Mouse (Mus musculus): ENCODE measurements around the gene Mfrp. TPM values are rescaled to one million over a fixed set of nuclear protein-coding genes. Genes with fewer than 3 reads are reported as not detected.

Gene Mfrp
- total RNA-seq, 1 experiment from 2014 or later = not detected

DNA sequence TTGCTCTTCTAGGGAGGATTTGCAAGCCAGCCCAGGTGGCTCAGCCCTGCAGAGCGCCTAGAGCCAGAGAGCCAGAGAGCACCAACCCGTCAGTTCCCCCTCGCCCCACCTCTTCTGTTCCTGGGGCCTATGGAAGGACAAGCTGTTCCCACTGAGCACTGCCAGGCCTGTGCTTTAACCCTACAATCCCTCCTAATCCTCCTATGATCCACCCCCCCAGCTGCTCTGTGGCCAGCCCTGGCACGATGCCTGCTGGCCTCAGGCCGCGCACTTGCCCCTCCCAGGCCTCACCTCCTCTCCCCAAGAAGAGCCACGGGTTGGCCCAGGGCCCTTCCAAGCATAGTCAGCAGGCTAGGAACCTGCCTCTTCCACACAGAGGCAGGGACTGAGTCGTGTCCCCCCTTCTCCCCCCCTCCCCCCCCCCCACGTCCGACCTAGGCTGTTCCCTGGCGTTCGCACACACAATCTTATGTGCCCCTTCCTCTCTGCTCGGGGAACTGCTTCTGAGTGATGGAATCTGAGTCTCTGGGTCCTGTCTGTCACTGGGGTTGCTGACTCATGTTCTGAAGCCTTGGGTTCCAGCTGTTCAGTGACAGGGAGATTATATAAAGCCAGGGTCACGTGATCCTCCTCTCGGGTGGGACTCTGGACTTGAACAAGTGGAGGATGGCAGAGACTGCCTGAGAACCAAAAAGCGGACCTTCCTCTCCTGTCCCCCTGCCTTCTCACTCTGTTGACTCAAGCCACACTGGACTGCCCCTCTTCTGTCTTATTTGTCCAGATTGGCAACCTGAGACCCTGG, 22.4 kb upstream of the Mfrp start:
- DNase-seq = peak; percentile 92

- no peak for DNase-seq
Observed at GRCm38 (mm10) chr9:44079997-44080780, 21.3 kb upstream of the Mfrp start.

GRCm38 (mm10) chr9:44080953-44081352, 20.6 kb upstream of the Mfrp start:
- no peak for DNase-seq

DNA sequence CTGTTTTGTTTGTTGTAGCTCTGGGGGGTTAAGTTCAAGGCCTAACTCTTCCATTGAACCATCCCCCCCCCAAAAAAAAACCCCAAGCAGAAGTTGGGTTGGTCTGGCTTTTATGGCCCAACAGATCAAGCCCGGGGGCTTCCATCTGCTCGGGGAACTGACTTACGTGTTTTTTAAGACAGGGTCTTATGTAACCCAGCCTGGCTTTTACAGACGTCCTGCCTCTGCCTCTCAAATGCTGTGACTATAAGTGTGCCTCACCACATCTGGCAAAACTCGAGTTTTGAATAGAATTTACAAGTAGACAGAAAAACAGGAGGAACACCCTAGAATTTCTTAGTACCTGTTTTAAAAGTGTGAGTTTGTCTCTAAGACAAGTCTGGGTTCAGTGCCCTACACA, 19.9 kb upstream of the Mfrp start:
- no peak for DNase-seq

- DNase-seq = no peak
Observed at GRCm38 (mm10) chr9:44082266-44082665, 19.3 kb upstream of the Mfrp start.

DNA sequence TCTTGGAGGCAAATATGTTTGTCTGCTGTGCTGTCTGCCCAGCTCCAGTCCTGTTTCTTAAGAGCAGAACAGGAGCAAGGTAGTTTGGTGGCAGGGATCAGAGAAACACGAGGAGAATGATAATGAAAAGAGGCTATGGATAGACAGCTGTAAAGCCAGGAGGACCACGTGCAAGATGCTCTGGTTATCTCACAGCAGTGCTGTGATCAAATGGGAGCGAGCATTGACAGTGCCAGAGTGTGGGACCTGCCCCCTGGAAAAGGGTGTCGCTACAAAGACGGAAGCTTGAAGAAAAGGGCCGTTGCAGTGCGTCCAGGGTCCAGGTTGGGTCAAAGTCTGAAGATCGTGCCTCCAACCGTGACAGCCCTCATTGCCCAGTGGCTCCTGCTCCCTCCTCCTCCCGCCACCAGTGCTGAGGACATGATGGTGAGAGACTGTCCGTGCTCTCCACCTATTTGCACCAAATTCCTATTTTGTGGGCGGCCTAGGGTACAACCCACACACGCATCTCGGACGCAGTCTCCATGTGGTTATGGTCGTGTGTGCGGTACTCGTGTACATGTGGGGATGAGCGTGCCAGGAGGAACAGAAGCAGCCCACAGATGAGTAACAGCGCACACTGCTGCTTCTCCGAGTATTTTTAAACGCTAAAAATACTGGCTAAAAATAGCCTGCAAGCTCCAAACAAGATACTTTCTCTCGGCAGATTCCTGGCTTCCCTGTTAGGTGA, 18.0 kb upstream of the Mfrp start:
- no peak for DNase-seq

DNA sequence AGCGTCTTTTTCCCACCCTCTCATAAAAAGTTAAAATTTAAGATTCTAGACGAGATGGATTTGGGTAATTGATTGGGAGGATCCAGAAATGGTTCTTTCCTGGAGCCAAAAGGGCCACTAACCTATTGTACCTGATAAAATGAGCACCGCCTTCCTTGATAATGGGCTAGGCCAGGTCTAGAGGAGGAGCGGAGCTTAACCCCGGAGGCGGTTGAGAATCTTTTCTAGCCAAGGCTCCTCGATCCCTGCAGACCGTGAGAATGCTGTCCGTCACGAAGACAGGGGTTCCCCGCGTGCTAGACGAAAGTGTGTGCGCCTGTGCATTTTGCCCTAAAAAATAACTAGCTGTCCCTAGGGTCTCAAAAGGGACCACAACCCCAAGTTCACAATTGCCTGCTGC, 17.3 kb upstream of the Mfrp start:
- DNase-seq = no peak

DNA sequence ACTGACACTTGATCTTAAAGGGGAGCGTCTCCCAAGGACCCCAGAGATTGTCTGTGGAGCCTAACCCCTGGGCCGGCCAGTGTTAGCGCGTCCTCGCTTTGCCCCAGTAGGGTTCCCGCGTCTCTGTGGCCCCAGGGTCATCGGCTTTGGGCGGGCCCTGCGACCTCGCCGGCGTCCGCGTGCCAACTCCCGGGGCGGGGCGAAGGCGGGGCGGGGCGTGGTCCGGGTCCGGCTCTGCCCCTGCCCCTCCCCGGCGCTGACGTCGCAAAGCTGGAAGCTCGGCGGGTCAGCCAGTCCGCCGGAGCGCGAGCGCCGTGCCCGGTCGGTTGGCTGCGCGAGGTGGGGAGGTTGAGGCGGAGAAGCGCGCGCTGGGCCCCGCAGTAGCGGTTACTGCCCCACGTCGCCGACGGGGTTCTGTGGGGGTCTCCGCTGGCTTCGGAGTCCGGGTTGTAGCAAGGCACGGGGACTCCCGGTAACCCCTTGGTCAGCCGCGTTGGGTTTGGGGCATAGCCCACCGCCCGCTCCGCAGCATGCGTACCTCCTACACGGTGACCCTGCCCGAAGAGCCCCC, 16.8 kb upstream of the Mfrp start:
- peak; percentile 99 for DNase-seq

DNA sequence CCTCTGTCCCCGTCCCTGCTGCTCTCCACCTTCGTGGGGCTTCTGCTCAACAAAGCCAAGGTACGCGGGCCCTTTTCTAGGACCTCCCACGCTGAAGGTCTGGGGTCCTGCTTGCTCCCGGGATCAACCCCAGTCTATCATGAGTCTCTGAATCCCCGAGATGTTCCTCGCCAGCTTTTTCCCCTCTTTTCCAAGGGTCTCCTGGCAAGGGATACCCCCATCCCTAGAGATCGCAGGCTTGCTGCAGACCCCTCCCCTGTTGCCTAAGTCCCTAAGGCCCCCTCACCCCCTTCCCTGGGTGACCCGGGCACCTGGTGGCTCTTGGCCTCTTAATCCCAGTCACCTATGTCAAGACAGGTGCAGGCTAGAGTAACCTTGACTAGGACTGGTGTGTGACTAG, 16.3 kb upstream of the Mfrp start:
- no peak for DNase-seq

- DNase-seq = peak; percentile 77
Observed at GRCm38 (mm10) chr9:44085741-44086665, 15.5 kb upstream of the Mfrp start.

GRCm38 (mm10) chr9:44086960-44087359, 14.6 kb upstream of the Mfrp start:
- no peak for DNase-seq

GRCm38 (mm10) chr9:44087761-44088455, 13.6 kb upstream of the Mfrp start:
- peak; percentile 60 for DNase-seq

- DNase-seq = no peak
Observed at GRCm38 (mm10) chr9:44088877-44089608, 12.5 kb upstream of the Mfrp start.

- DNase-seq = peak; percentile 89
Observed at GRCm38 (mm10) chr9:44093612-44094503, 7.7 kb upstream of the Mfrp start.

- DNase-seq = no peak
Observed at GRCm38 (mm10) chr9:44094737-44095136, 6.8 kb upstream of the Mfrp start.

DNA sequence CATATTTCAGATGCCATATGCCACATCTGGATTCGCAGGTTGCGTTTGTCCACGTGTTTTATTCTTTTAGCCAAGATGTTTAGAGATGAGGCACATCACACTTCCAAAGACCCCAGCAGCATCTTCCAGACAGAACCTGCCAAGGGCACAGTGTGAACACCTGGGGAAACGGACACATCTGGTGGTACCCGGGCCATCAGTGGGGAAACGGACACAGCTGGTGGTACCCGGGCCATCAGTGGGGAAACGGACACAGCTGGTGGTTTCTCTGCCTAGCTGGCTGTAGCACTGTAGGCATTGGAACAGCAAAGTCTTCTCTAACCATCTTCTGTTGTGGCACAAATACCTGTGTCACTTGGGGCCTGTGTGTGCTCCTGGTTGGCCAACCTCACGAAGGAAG, 5.7 kb upstream of the Mfrp start:
- DNase-seq = no peak

DNA sequence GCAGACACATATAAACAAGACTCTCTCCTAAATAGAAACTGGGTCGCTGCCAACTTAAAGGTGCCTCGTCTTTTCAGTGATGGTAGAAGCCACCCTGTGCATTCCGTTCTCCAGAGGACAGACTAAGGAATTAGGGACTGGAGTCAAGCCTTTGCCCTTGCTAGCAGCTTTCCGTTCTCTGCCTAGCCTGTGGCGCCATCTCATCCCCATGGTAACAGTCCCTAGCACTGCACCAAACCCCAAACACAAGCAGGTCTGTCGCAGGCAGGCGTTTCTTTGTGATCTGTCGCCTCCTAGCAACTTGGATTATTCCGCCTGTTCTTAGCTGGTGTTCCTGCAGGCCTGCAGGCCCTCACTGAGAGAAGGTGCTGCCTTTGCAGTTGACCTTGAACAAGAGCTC, 5.0 kb upstream of the Mfrp start:
- peak; percentile 59 for DNase-seq

- DNase-seq = peak; percentile 72
Observed at GRCm38 (mm10) chr9:44104881-44105280, 3.4 kb downstream of the Mfrp start.

DNA sequence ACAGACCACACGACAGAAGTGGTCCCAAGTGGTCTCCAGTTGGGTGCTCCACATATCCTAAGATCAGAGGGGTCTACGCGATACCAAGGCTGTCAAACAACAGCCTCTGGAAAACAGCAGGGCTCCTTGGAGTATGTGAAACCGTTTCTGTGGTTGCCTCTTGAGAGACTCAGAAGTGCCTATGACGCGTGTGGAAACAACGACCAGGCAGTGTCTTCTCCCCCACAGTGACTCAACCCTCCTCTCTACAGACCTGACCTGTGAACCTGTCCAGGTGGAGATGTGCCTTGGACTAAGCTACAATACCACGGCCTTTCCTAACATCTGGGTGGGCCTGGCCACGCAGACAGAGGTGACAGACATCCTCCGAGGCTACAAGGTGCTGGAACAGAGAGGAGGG, 4.3 kb downstream of the Mfrp start:
- DNase-seq = no peak
